Mouse (Mus musculus) ES-Bruce4 (cell line): ENCODE results near the gene Rapgef1. TPM values are rescaled to one million over a fixed set of nuclear protein-coding genes. Genes with fewer than 3 reads are reported as not detected.
A peak's percentile ranks its signal among the peaks of the same experiment; 100 is the strongest.

Experiments
- H3K27ac ChIP-seq: 2 replicates; pipeline ENCODE4 v1.5.1; 2012; ENCODE audit warnings: low read length, inconsistent platforms; ENCODE audit not compliant: insufficient read depth
- H3K27me3 ChIP-seq: 2 replicates; pipeline ENCODE4 v1.6.1; 2012; ENCODE audit warnings: mild to moderate bottlenecking, low read length, inconsistent platforms; ENCODE audit not compliant: control insufficient read depth, poor library complexity, insufficient read depth, severe bottlenecking
- H3K36me3 ChIP-seq: 2 replicates; pipeline ENCODE4 v1.6.1; 2012; ENCODE audit warnings: inconsistent platforms, mild to moderate bottlenecking, low read length, moderate library complexity; ENCODE audit not compliant: control insufficient read depth, poor library complexity, insufficient read depth, severe bottlenecking
- H3K4me1 ChIP-seq: one replicate; pipeline ENCODE4 v1.8.1; 2011; ENCODE audit warnings: low read length; ENCODE audit not compliant: control insufficient read depth, insufficient read depth
- H3K4me3 ChIP-seq: 2 replicates; pipeline ENCODE4 v1.5.1; 2011; ENCODE audit warnings: low read depth, mild to moderate bottlenecking, low read length
- H3K9ac ChIP-seq: 2 replicates; pipeline ENCODE4 v1.6.1; 2012; ENCODE audit warnings: low read depth, mild to moderate bottlenecking, inconsistent platforms; ENCODE audit not compliant: poor library complexity, severe bottlenecking
- H3K9me3 ChIP-seq: replicated peaks from 2 replicates; pipeline ENCODE4 v1.6.1; 2012; ENCODE audit warnings: mild to moderate bottlenecking, low read length, inconsistent platforms; ENCODE audit not compliant: control insufficient read depth, poor library complexity, insufficient read depth, severe bottlenecking
- CTCF ChIP-seq: IDR thresholded peaks from one replicate; pipeline ENCODE4 v1.8.1; 2011; ENCODE audit warnings: low read depth, low read length
- EP300 ChIP-seq: IDR thresholded peaks from 2 replicates; pipeline ENCODE4 v1.6.1; 2011; ENCODE audit warnings: low read depth, low read length; ENCODE audit not compliant: insufficient read depth
- POLR2A ChIP-seq: IDR thresholded peaks from one replicate; pipeline ENCODE4 v1.8.1; 2011; ENCODE audit warnings: low read length; ENCODE audit not compliant: insufficient read depth
- polyA plus RNA-seq: library from polyadenylated mRNA; stranded (reverse); fragments of >200 nt; gene quantifications from 2 replicates; pipeline ENCODE4 v1.2.4, GENCODE M21; 2011; ENCODE audit warnings: low read depth; ENCODE audit not compliant: missing spikeins, insufficient read depth, insufficient read length

Rapgef1 gene
- polyA plus RNA-seq, 1 experiment, result 37.0 TPM

DNA sequence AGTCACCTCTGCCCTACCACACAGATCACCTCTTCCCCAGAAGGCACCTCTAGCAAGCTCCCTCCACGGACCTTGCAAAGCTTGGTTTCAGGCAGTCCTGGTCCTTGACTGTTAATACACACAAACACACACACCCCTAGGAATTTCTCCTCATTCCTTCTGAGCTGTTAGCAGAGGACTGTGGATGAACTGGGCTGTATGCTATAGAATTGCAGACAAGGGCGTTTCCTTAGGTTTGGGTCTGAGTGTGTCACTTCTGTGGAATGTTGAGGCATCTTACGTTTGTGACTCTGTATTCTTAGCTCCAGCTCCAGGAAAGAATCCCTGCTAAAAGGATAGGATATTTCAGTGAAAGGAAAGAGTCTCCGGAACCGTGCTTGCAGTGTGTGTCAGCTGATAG is 92.4 kb downstream of the Rapgef1 start:
- H3K4me3 ChIP-seq, result no peak overlapping the region
- peak overlapping the region; percentile 32 for H3K27ac ChIP-seq
- peaks cover 18% of the 10 kb centered on the region for H3K4me1 ChIP-seq
- H3K36me3 ChIP-seq, result peaks cover 3% of the 10 kb centered on the region; the same call in 1 of the 2 replicates
- no peak overlapping the region for H3K9ac ChIP-seq
- TF ChIP-seq POLR2A, result no peak
- no peak for TF ChIP-seq EP300
- no peaks in the 10 kb centered on the region for H3K9me3 ChIP-seq
- no peaks in the 10 kb centered on the region for H3K27me3 ChIP-seq

DNA sequence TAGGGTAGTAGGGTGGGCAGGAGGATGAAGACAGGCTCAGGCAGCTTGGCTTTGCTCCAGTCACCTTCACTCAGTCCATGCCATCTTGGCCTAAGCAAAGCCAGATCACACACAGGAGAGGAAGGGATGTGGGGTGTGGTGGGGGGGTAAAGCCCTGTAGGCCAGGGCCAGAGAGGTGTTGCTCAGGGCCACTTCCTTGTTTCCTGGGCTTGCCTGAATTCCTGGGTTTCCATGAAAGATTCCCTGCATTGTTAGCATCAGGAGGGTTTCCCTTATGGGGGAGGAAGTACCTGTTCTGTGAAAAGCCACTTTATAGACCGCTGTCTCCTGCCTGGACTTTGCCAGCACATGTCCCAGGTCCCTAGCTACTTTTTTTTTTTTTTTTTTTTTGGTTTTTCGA is 94.0 kb downstream of the Rapgef1 start:
- Histone ChIP-seq H3K36me3 (peaks cover 3% of the 10 kb centered on the region; the same call in 1 of the 2 replicates), H3K9ac (no peak overlapping the region), H3K27me3 (no peaks in the 10 kb centered on the region), H3K27ac (peak overlapping the region; percentile 8; the same call in 1 of the 2 replicates), H3K4me3 (no peak overlapping the region), H3K4me1 (peaks cover 18% of the 10 kb centered on the region), H3K9me3 (no peaks in the 10 kb centered on the region)
- TF ChIP-seq CTCF (no peak), POLR2A (no peak), EP300 (no peak)

DNA sequence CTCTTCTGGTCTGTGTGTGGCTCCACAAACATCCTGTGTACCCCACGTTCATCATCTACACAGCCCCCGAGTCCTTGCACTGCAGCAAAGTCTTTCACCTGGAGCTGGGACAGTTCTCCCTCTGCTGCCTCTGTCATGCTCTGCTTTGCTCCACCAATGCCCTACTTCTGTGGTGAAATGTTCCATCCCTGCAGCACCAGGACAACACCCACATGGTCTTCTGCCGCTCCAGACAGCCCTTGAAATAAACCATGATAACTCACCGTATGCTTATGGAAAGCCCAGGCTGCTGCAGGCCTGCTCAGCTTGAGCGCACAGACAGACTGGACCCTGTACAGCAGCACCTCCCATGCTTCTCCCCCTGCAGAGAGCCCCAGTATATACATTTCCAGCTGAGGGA is 94.6 kb downstream of the Rapgef1 start:
- H3K27me3 ChIP-seq, result no peaks in the 10 kb centered on the region
- no peak overlapping the region for H3K27ac ChIP-seq
- H3K9ac ChIP-seq, result no peak overlapping the region
- H3K36me3 ChIP-seq, result peaks cover 5% of the 10 kb centered on the region; the same call in 1 of the 2 replicates
- no peaks in the 10 kb centered on the region for H3K9me3 ChIP-seq
- TF ChIP-seq EP300 (no peak), CTCF (no peak), POLR2A (no peak)
- H3K4me3 ChIP-seq, result no peak overlapping the region
- H3K4me1 ChIP-seq, result peaks cover 18% of the 10 kb centered on the region

DNA sequence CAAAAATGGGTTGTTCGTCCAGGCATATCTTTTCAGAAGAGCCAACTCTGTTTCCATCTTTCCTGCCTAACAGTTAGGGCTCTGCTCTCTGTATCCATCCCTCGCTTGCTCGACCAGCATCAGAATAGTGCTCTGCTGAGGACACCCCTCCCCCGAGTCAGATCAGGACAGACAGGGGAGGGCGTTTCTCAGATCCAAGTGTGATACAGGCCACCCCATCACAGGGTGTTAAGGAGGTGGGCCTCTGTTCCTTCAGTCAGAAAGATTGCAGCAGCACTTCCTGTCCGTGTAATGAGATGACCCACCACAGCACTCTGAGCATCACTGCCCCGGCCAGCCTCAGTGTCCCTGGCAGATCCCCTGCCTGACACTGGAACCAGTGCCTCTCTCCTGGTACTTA is 96.6 kb downstream of the Rapgef1 start:
- Histone ChIP-seq H3K4me3 (no peak overlapping the region), H3K36me3 (0 out of 2 replicates have a peak, but pooled peaks cover 3% of the 10 kb centered on the region), H3K9me3 (no peaks in the 10 kb centered on the region), H3K27me3 (no peaks in the 10 kb centered on the region), H3K9ac (no peak overlapping the region), H3K27ac (peak overlapping the region; percentile 92), H3K4me1 (peaks cover 15% of the 10 kb centered on the region)
- no peak for TF ChIP-seq CTCF

DNA sequence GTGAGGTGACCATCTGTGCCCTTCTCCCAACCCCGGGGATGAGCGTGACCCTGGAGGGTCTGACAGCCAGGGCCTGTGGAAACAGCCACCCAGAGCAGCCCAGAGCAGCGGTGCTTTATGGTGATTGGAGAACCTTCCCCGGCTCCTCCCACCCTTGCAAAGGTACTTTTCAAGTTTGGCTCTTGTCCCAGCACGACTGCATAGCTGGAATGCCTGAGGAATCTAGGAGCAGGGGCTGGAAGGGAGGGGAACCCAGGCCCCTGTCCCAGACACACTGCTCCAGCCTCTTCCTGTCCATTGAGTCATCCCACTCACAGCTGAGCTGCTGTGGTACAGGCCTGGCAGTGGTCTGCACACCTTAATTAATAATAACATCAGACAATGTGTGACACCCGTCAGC is 97.2 kb downstream of the Rapgef1 start:
- Histone ChIP-seq H3K36me3 (0 out of 2 replicates have a peak, but pooled peaks cover 3% of the 10 kb centered on the region), H3K27ac (peak overlapping the region; percentile 92), H3K9ac (no peak overlapping the region)

DNA sequence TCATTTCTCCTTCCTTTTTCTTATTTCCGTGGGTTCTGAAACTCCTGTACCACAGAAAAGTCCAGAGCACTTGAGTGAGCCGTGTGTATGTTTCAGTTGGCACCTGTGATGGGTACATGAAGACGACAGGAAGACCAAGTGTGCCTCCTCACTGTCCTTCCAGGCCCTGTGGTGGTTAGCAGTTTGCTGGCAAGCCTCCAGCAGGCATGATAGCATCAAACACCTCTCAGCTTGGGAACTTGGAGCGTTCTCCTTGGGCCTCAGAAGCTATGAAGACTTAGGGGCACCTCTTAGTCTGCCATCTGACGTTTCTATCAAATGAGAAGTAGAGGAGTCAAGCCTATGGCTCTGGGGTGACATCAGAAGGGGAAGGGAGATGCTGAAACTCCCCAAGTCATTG is 99.1 kb downstream of the Rapgef1 start:
- Histone ChIP-seq H3K4me3 (no peak overlapping the region), H3K9me3 (no peaks in the 10 kb centered on the region), H3K27me3 (no peaks in the 10 kb centered on the region), H3K4me1 (peaks cover 6% of the 10 kb centered on the region), H3K36me3 (peaks cover 8% of the 10 kb centered on the region; the same call in 1 of the 2 replicates), H3K27ac (no peak overlapping the region), H3K9ac (no peak overlapping the region)
- TF ChIP-seq CTCF (no peak), POLR2A (no peak), EP300 (no peak)

More for the DNA sequence above, 97.2 kb downstream of the Rapgef1 start:
- TF ChIP-seq CTCF (no peak), EP300 (0 out of 2 replicates have a peak, but pooled peaks have one; percentile 35)
- no peak overlapping the region for H3K4me3 ChIP-seq
- H3K9me3 ChIP-seq, result no peaks in the 10 kb centered on the region
- no peaks in the 10 kb centered on the region for H3K27me3 ChIP-seq
- peaks cover 9% of the 10 kb centered on the region for H3K4me1 ChIP-seq
